Mouse (Mus musculus) lung, postnatal 10 days (tissue): ENCODE data around the gene Pgm5.
A peak's percentile ranks its signal among the peaks of the same experiment; 100 is the strongest.

Source experiments
- DNase-seq: peaks from one replicate; pipeline ENCODE4 v3.0.0; 2021

The Pgm5 gene

DNA sequence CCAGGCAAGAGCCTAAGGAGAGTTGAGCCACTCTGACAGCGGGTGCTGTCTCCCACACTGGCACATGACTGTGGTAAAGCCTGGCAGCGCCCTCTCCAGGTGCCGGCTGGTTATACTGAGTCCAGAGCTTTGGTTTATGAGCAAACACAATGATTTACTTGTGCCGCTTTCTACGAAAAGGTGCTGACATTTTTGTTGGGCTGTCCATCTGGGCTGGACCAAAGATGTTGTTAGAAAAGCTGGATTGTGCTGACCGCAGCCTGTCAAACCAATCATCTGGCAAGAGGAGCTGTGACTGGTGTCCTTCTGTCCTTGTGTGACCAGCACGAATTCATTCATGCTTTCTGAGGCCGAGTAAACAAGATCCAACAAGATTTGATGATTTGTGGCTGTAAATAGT lies 159.9 kb downstream of the Pgm5 start:
- peak; percentile 51 for DNase-seq

DNA sequence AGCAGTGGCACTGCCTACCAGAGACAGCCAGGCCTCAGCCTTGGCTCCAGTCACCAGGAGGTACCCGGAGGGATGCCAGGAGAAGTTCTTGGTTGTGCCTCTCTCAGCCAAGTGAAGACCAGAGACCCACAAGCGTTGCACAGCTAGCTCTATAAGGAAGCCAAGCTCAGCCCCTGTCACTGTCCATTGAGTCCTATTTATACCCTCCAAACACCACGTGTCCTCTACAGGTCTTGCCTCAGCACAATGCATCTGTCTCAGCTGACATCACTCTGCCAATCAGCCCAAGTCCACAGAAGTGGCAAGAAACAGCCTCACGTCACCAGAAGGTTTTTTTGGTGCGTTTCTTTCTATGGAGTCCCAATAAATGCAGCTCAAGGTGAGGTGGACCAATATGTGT lies 161.0 kb downstream of the Pgm5 start:
- no peak for DNase-seq

DNA sequence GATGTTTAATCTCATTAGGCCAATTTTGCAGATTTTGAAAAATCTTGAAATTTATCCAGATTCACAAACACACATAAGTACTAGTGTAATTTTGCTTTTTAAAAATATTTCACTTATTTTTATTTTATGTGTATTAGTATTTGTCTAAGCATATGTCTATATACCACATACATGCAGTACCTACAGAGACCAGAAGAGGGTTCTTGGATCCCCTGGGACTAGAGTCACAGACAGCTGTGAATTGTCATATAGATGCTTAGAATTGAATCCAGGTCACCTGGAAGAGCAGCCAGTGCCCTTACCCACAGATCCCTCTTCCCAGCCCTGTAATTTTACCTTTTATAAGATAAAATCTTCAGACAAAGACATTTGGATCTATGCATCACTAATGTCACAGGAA lies 161.7 kb downstream of the Pgm5 start:
- no peak for DNase-seq

DNA sequence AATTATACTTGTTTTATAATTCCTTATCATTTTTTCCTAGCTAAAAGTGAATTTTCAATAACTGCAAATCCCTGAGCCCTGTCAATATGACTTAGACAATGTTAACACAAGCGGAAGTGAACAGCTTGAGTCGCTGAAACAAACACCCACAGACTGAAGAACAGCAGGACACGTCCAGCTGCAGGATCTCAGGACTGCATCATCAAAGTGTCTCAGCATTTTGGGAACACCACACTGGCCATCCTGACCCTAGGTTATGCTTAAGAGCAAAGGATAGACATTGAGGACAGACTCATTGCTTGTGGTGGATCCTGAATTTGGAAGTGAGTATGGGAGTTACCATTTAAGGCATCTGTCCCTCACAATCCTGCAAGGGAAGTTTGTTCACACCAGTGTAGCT lies 162.5 kb downstream of the Pgm5 start:
- DNase-seq: peak; percentile 56

DNA sequence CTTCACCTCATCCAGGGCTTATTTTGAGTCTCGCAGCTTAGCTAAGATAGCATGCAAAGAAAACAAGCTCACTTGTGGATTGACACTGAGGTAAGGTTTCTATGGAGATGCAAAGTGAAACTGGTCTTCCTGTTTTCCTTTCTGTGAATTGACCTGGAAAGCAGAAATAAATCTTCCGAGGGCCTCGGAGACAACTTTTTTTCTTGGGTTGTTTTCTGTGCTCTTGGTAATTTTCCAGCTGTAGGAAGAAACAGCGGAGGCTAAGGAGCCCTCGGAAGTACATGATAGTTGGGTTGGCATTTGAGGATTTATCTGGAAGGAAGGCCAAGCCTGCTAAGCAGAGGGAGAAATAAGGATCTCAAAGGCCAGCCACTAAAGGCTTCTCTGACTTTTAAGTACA lies 163.0 kb downstream of the Pgm5 start:
- DNase-seq: no peak

DNA sequence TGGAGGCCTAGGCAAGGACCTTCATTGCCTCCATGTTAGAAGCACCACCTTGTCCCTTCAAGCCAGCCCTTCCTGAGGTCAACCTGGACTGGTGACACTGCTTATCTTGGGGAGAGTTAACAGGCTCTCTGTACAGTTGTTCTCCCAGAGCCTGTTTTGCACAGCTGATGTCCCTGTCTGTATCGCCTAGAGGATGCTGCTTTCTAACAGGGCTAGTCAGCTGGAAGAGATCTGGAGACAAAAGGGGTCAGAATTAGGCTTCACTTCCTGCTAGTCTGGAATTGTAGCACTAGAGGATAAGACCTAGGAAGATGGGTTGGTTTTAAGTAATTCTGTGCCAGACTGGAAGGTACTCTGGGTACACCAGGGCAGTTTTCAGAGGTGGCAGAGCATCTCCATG lies 163.7 kb downstream of the Pgm5 start:
- DNase-seq: no peak

DNA sequence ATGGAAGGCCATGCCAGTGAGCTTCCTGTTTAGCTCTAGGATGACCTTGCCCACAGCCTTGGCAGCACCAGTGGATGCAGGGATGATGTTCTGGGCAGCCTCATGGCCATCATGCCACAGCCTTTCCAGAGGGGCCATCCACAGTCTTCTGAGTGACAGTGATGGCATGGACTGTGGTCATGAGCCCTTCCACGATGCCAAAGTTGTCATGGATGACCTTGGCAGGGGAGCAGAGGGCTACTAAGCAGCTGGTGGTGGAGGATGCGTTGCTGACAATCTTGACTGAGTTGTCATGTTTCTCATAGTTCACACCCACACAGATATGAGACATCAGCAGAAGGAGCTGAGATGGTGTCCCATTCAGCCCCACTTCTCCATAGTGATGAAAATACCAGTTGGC lies 169.0 kb downstream of the Pgm5 start:
- DNase-seq: no peak

DNA sequence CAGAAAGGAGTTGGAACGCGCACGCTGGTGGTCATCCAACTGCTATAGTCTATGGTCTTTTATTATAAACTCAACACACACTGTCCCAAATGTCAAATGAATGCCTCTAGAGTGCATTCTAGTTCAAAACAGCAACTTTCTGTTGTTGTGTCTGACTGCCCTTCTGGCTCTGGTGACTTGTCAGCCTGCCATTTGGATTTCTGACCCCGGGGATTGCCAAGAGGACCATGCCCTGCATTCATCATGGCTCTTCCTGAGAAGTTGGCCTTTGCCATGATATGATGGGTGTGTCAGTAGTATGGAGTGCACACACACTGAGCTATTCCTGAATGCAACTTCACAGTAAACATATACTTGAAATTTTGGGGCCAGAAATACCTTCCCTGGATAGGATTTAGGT lies 172.1 kb downstream of the Pgm5 start:
- DNase-seq: no peak

DNA sequence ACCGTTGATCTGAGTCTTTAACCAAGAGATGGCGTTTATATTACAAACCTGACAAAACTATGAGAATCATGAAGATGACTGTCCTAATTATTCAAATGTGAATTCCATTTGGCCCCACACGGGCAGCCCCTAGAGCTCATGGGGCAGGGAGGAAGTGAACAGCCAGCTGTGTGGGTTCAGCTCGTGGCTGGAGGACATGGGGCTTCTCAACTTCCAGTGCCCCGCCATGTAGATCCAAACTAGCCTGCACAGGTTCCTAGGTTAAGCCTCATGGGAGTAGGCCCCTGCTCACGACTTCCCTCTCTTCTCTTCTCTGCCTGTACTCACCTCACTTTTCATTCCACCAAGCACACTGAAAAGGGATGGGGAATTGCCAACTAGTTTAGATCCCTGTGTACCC lies 173.3 kb downstream of the Pgm5 start:
- DNase-seq: no peak

DNA sequence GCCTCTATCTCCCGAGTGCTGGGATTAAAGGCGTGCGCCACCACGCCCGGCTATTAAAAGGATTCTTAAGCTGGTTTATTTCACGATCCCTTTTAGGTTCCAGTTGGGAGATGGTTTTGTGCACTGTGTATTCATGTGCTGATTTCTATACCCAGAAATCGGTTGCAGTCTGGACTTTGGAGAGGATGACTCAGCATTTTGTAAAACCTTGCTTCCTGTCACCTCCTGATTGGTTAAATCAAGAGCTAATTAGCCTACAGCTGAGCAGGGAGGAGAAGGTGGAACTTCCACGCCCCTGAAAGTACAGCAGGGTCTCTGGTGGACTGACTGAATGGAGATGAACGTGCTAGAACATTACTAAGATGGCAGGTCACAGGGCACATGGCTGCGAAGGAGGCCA lies 175.2 kb downstream of the Pgm5 start:
- DNase-seq: no peak

DNA sequence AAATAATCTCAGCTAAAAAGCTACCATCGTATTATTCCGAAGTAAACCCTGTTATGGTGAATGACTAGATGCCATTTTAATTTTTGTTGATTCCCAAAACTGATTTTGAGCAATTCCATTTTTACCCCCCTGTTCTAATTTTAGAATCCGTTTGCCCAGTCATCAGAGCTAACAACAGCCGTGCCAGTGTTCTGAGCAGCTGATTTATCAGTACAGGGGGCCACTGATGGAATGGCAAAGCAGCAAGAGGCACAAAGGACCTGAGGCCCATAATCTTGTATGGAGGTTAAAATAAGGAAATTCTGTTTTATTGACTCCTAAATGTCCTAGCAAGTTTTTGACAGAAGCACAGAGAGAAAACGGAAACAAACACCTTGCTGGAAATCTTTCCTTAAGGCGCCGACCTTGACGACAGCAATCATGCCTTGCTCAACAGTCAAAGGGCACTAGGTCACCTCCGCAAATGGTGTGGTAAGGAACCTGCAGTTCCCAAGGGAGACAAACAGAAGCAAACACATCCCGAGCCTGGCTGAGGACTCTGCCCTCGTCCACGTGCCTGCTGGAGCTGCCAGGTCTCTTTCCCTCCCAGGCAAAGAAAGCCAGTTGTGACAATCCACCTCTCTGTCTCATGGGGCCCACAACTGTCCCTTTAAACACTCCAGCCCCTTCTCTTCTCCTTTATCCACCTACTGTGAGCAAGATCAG lies 178.5 kb downstream of the Pgm5 start:
- DNase-seq: no peak

DNA sequence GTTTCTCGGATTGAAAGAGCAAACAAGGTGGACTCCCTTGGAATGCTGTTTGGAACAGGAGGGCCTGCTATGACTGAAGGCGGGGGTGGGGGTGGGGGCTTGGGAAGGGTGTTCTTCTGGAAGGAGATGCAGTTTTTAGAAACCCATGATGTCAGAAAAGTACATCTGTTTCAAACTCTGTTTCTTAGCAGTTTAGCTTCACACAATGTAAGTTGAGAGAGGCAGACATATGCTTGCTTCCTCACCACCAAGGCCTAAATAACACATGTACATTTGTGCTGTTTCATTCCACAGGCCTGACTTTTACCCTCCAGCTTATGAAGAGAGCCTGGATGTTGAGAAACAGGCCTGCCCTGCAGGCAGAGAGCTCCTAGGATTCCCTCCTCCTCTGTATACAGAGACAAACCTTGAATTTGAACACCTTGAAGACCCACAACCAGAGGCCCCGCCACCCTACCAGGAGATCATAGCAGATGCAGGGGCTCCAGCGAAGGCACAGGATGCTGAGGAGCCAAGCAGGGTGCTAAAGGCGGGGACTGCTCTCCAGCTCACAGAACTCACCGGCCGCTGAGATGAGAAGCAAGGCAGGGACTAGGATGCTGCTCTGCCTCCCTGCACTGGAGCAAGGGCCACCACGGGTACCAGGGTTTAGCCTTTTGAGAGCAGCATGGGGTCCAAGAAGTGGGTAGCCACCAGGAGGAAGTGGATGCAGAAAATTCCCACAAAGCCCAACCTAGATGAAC lies 184.2 kb downstream of the Pgm5 start:
- DNase-seq: no peak

DNA sequence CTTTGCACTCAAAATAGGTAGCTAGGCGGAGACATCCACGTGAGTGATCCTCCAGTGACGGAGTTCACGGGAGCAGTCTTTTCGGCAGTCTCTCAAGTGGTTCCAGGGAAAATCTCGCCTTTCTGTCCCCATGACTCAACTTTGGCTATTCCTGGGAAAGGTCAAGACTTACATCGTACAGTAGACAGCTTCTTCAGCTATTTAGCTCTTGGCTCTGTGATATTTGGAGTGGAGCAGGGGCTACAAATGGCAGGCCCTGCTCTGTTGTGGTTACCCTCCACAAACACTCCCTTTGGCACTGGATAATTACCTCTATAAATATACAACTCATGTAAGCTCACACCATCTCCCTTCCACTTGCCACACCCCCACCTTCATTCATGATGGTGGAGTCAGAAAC lies 185.2 kb downstream of the Pgm5 start:
- DNase-seq: no peak

DNA sequence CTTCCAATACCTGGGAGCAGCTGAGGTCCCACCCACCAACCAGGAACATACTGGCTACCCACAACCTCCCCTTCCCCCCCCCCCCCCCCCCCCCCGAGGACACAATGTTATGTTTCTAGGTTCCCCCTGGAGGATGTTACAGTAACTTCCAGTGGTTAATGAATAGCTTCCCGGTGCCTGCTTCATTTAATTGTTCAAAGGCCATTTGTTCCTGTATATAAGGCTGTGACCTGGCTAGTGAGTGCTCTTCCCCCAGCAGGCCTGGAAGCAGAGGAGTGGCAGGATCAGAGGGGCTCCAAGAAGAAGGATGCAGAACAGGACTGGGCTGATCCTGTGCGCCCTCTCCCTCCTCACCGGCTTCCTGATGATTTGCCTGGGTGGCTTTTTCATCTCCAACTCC lies 187.9 kb downstream of the Pgm5 start, which contains the start of gene Tmem252:
Gene Tmem252 (plus strand): TSS at position 247 of the 400 bp plus-strand sequence.
- no peak for DNase-seq

DNA sequence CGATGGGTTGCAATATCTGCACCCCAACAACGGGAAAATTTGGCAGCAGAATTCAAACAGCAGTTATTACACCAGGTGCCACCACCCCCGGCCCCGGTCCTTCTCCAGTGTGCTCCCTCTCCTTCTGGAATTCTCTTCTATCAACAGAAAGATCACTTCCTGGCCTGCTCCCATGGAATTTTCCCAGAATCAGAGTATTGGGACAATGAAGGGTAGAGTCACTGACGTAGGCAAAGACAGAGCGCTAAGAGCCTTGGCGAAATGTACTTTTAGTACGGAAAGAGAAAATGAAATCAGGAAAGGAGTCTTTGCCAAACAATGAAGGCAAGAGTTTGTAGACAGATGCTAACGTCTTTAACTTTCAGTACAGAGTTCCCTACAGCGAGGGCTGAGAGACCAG lies 188.3 kb downstream of the Pgm5 start:
- peak; percentile 58 for DNase-seq

DNA sequence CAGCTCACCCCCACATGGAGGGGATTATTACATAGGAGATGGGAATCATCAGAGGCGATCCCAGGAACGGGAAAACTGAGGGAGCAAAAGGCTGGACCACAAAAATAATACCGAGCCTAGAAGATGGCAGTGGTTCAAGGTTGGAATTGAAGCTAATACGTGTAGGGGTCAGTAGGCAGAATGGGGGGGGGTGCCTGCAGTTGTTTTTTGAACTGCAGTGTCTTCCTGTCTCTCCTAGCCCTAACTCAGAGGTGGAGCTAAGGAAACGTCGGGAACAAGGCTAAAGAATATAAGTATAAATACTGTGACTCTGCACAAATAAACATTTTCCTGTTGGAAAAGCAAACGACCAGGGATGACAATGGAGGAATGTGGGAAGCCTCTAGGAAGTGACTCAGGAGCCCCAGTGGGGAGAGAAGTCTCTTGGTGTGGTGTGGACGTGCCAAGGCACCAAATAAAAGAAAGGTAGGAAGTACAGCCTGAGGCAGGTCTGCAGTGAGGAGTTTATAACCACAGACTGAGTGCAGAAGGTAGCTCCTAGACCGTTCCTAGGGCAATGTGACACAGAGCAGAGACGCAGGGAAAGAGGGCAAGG lies 189.2 kb downstream of the Pgm5 start:
- peak; percentile 39 for DNase-seq

DNA sequence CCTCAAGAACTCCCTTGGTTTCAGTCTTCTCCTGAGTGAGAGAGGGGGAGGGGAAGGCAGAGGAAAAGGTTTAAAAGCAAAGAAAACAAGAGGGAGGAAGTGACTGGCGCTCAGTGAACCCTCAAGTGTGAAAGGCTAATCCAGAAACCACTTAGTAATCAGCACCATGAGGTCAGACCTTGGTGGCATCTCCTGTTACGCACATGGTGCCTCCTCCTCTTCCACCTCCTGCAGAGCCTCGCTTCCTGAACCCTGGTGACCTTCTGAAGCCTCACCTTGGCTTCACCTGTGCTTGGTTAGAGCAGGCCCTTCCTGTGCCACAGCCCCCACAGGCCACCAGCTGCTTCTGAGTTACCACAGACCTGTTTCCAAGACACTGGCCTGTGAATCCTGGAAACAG lies 190.1 kb downstream of the Pgm5 start:
- DNase-seq: peak; percentile 23

DNA sequence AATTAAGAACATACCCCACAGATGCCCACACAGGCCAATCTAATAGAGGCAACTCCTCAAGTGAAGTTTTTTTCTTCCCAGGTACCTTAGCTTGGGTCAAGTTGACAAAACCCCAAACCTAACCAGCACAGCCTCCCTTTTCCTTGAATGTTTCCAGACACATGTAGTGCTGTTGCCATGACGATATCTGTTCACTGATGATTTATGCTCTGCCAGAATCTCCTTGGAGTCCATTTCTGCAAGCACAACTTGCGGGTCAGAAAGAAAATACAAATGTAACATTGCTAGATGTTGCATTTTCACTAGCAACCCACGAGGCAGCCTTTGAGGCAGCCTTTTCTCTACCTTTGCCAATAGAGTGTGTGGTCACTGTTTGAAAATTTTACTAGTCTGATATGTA lies 194.1 kb downstream of the Pgm5 start:
- DNase-seq: no peak

DNA sequence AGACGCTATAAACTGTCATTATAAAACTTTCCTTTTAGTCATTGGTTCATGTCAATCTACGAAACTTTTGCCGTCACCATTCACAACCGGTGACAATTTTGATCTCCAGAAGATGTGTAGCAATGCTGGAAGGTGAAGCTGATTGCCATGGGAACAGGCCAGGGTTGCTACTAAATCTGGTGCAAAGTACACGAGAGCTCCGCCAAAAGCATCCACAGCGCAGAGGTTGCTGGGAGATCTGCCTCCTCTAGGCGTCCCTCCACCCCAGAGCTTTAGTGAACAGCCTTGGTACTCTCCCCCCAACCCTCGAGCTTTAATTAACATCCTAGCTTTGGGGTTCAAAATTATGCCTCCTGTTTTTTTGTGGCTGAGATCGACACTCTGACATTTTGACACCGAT lies 195.9 kb downstream of the Pgm5 start:
- DNase-seq: no peak

DNA sequence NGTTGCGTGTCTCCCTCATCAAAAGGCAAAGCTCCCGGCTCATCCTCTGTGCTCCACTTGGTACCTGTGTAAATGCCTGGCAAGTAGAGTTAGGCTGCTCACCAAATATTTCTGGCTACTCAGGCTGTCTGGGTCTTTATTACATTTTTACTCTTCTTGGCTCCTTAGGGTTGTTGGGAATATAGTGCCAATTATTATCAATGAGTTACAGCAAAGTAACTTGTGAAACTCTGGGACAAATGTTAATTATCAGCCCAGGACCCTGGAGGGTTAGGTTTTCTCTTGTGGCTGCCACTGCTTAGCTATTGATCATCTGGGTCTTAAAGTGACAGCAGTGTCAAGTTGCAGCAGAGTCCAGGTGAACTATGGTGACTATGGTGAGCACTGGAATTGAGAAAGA lies 199.3 kb downstream of the Pgm5 start:
- DNase-seq: no peak

DNA sequence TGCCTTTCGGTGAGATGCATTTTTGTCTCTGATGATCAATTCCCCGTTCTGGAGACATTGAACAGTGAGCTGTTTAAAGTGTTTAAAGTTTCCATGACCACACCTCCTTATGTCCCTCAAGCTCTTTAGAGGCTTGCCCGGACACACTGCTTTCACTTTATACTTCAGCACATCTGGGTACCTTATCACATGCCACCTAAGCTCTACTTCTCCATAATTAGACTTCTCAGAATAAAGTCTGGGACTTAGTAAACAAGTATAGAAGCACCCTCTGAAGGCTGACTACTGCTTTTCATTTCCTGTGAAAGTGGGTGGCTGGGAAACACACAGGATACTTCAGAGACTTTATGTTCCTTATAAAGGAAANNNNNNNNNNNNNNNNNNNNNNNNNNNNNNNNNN lies 204.7 kb downstream of the Pgm5 start:
- no peak for DNase-seq

DNA sequence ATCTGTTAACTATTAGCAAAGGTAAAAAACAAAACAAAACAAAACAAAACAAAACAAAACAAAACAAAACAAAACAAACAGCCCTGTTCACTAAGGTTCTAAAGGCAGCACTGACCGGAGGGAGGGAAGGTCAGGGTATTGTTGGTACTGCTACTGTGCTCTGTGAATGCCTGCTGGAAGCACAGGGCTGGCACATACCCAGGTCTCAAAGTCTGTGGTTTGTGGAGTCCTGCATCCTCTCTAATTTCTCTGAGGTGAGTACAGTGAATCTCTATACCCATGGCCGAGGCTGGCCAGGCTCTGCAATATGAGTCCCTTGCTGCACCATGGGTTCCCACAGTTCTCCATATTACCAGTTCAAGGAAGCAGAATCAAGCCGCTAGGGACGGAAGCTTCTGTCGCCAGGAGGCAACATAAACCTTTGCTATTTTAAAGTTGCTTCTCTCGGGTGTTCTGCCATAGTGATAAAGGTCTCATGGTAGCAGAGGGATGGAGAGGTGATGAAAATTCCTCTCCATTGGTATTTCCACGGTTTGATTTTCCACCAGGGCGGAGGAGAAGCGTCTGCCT lies 208.3 kb downstream of the Pgm5 start:
- no peak for DNase-seq

DNA sequence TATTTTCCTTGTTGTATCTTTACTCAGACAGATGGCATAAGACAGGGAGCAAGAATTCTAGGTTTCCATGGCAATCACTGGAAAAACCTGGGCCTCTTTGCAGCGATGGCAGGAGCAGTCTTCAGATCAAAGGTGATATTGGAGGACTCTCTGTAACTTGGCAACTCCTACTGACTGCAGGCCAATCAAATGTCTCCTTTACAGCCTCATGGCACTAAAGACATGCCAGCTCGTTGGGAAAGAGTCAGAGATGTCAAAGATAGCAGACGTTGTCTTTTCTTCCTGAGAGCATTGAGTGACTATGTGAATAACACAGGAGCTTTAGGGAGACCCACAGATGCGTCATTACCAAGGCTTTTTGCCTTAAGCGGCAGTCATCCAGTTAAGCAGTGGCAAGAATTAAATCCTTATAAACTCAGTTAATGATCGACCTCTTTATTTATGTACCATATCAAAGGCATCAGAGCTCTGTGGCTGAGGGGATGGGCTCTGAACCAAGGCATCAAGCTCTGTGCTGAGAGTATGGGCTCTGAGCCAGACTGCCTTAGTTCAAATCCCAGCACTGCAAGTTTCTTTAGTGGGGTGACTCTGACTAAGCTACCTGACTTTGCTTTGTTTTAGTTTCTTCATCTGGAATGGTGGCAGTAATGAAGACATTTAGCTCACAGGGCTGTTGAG lies 209.2 kb downstream of the Pgm5 start:
- DNase-seq: no peak
